ENCODE assay signal across 28 mouse cellular contexts in genomic region chr11:120498226-120498625, GRCm38 (mm10). TPM values are rescaled to one million over a fixed set of nuclear protein-coding genes. Genes with fewer than 3 reads are reported as not detected.
DNase-seq lines count a peak whose midpoint lies in the region; ATAC-seq and TF ChIP-seq lines count a peak whose summit lies in the region.
"Had no signal": no experiment of that assay in that cellular context is flagged by ENCODE, and none has a peak within 500 bp of the region (broad histone marks: within the 10 kb centered on the region; RNA-seq: fewer than 3 reads in every experiment).

No protein-coding gene starts in this region.

- H3K4me3 ChIP-seq in gastrocnemius, adult 2 months: no peak overlapping the region
- no peak overlapping the region for H3K4me3 ChIP-seq in thymus, adult 2 months (ENCODE audit: control insufficient read depth, insufficient read depth, low read length)
- H3K4me3 ChIP-seq in forebrain, embryonic 12.5 days (replicated peaks): no peak overlapping the region
- H3K4me3 ChIP-seq: erythroblast, embryonic 14.5 days; forebrain, embryonic 13.5 days; heart, adult 2 months; heart, embryonic 12.5 days; intestine, embryonic 15.5 days; limb, embryonic 12.5 days; liver, embryonic 12.5 days; megakaryocyte, embryonic 14.5 days; midbrain, embryonic 13.5 days had no signal

- no peak overlapping the region for H3K9ac ChIP-seq in forebrain, embryonic 12.5 days
- H3K9ac ChIP-seq: forebrain, embryonic 13.5 days; heart, embryonic 12.5 days; intestine, embryonic 15.5 days; limb, embryonic 12.5 days; liver, embryonic 12.5 days; liver, postnatal 0 days; midbrain, embryonic 13.5 days had no signal

- no peak for ATAC-seq in forebrain, embryonic 12.5 days (ENCODE audit: low FRiP score)
- ATAC-seq: CD4-positive, CD25-positive, alpha-beta regulatory T cell, adult 4 months; forebrain, embryonic 13.5 days; hindbrain, embryonic 16.5 days; intestine, embryonic 15.5 days; liver, embryonic 12.5 days; liver, postnatal 0 days; midbrain, embryonic 13.5 days had no signal

- peak overlapping the region; percentile 28; the same call in 1 of the 2 replicates for H3K27ac ChIP-seq in gastrocnemius, adult 2 months
- H3K27ac ChIP-seq in thymus, adult 2 months (ENCODE audit: control insufficient read depth, insufficient read depth, low read length): no peak overlapping the region
- no peak overlapping the region for H3K27ac ChIP-seq in forebrain, embryonic 12.5 days
- H3K27ac ChIP-seq: forebrain, embryonic 13.5 days; heart, adult 2 months; intestine, embryonic 15.5 days; limb, embryonic 12.5 days; liver, embryonic 12.5 days; midbrain, embryonic 13.5 days had no signal

- intact Hi-C loops in gastrocnemius, adult 2 months (cut with DNase I): loop anchor here (10.0 kb wide), 1 partner anchor 287 kb away; the partner anchor contains the start of genes Gps1 and Rfng

- H3K4me1 ChIP-seq in thymus, adult 2 months (replicated peaks; ENCODE audit: control insufficient read depth, insufficient read depth, low read length): 0 out of 2 replicates have a peak, but pooled peaks cover 2% of the 10 kb centered on the region
- peaks cover 7% of the 10 kb centered on the region for H3K4me1 ChIP-seq in forebrain, embryonic 12.5 days

- WGBS in thymus, adult 2 months: 95% methylated on average over 12 of the region's 12 CpGs
- 90% methylated on average over 12 of the region's 12 CpGs for WGBS in forebrain, embryonic 12.5 days

- TF ChIP-seq POLR2A in thymus, adult 2 months (IDR thresholded peaks at IDR 0.05; ENCODE audit: control insufficient read depth, extremely low read depth, insufficient read depth, low read length, poor library complexity): no peak

- no peaks in the 10 kb centered on the region for H3K9me3 ChIP-seq in forebrain, embryonic 12.5 days
- H3K9me3 ChIP-seq: forebrain, embryonic 13.5 days; heart, embryonic 12.5 days; intestine, embryonic 15.5 days; limb, embryonic 12.5 days; liver, embryonic 12.5 days; megakaryocyte, embryonic 14.5 days; midbrain, embryonic 13.5 days had no signal

- no peak for TF ChIP-seq CTCF in gastrocnemius, adult 2 months (IDR thresholded peaks at IDR 0.05)
- no peak for TF ChIP-seq CTCF in thymus, adult 2 months (IDR thresholded peaks at IDR 0.05; ENCODE audit: borderline replicate concordance, control insufficient read depth, extremely low read depth, insufficient read depth, low read length, poor library complexity)

- H3K36me3 ChIP-seq in thymus, adult 2 months (ENCODE audit: control insufficient read depth, insufficient read depth, low read length): no peaks in the 10 kb centered on the region
- peaks cover 54% of the 10 kb centered on the region for H3K36me3 ChIP-seq in forebrain, embryonic 12.5 days (replicated peaks)

- H3K27me3 ChIP-seq in thymus, adult 2 months (ENCODE audit: control insufficient read depth, insufficient read depth, low read length): no peaks in the 10 kb centered on the region
- H3K27me3 ChIP-seq in forebrain, embryonic 12.5 days: no peaks in the 10 kb centered on the region
- H3K27me3 ChIP-seq: forebrain, embryonic 13.5 days; heart, embryonic 12.5 days; intestine, embryonic 15.5 days; limb, embryonic 12.5 days; liver, embryonic 12.5 days; midbrain, embryonic 13.5 days had no signal

- no peak for DNase-seq in gastrocnemius, adult 2 months
- no peak for DNase-seq in gastrocnemius, adult 18-20 months (ENCODE audit: low spot score)
- peak; percentile 50 for DNase-seq in urinary bladder, postnatal 14 days (ENCODE audit: low spot score)
- DNase-seq in urinary bladder, postnatal 10 days (ENCODE audit: low spot score): no peak
- DNase-seq in adrenal gland, postnatal 25 days: peak; percentile 62
- DNase-seq in thymus, adult 2 months: no peak
- DNase-seq: cerebellum, adult 11-12 months; cerebellum, adult 9-11 months; heart, adult 2 months; heart, postnatal 4 days; kidney, adult 8-10 months; kidney, postnatal 10 days; layer of hippocampus, adult 9-11 months; liver, postnatal 0 days; lung, postnatal 4 days; right cerebral cortex, postnatal 14 days; thymus, postnatal 14 days had no signal

- H3K4me2 ChIP-seq in forebrain, embryonic 12.5 days: no peak overlapping the region
- H3K4me2 ChIP-seq: forebrain, embryonic 13.5 days; heart, embryonic 12.5 days; intestine, embryonic 15.5 days; limb, embryonic 12.5 days; liver, embryonic 12.5 days; midbrain, embryonic 13.5 days had no signal

RNA-seq across cellular contexts. Expression of gene Slc25a10, which starts 6.6 kb away (rescaled TPM):
- 1 to 10 TPM; 2.8 to 4.1 TPM for total RNA-seq in gastrocnemius, adult 2 months (2021)
- total RNA-seq in gastrocnemius, adult 18-20 months (2021): 1 to 10 TPM; 3.3 to 4.5 TPM
- total RNA-seq in adrenal gland, postnatal 25 days (2021): 102 and 151 TPM in 2 replicates
- 102 and 103 TPM in 2 replicates for polyA plus RNA-seq in thymus, adult 2 months (2012; rRNA removed)
- polyA plus RNA-seq in forebrain, embryonic 12.5 days (2016; fragmentation: Nextera tagmentation; extraction: Ambion mirVana): 43.4 and 46.0 TPM in 2 replicates

RNA-seq across cellular contexts. Expression of gene Mrpl12, which starts 13.8 kb away (rescaled TPM):
- total RNA-seq in gastrocnemius, adult 2 months (2021): 100 to 1,000 TPM; 120 to 177 TPM
- 100 to 1,000 TPM; 130 to 136 TPM for total RNA-seq in gastrocnemius, adult 18-20 months (2021)
- total RNA-seq in adrenal gland, postnatal 25 days (2021): 96.3 and 104 TPM in 2 replicates
- polyA plus RNA-seq in thymus, adult 2 months (2012; rRNA removed): 89.6 and 92.3 TPM in 2 replicates
- polyA plus RNA-seq in forebrain, embryonic 12.5 days (2016; fragmentation: Nextera tagmentation; extraction: Ambion mirVana): 130 and 135 TPM in 2 replicates

RNA-seq across cellular contexts. Expression of gene Arl16, which starts 30.8 kb away (rescaled TPM):
- total RNA-seq in gastrocnemius, adult 2 months (2021): 1 to 10 TPM; 5.6 to 6.3 TPM
- total RNA-seq in gastrocnemius, adult 18-20 months (2021): 1 to 10 TPM; 4.3 to 6.2 TPM
- total RNA-seq in adrenal gland, postnatal 25 days (2021): 22.6 and 22.8 TPM in 2 replicates
- 25.9 and 28.4 TPM in 2 replicates for polyA plus RNA-seq in thymus, adult 2 months (2012; rRNA removed)
- 48.2 and 50.1 TPM in 2 replicates for polyA plus RNA-seq in forebrain, embryonic 12.5 days (2016; fragmentation: Nextera tagmentation; extraction: Ambion mirVana)

RNA-seq across cellular contexts. Expression of gene Gcgr, which starts 32.3 kb away (rescaled TPM):
- under 1 TPM in 1 of 2 experiments, not detected in 1; 0.33 TPM for total RNA-seq in gastrocnemius, adult 2 months (2021)
- total RNA-seq in gastrocnemius, adult 18-20 months (2021): under 1 TPM in 1 of 2 experiments, not detected in 1; 0.45 TPM
- total RNA-seq in adrenal gland, postnatal 25 days (2021): 1.0 and 3.5 TPM in 2 replicates
- polyA plus RNA-seq in thymus, adult 2 months (2012; rRNA removed): 1.0 TPM in 2 replicates
- 0.09 TPM in 1 of 2 replicates, not detected in the other for polyA plus RNA-seq in forebrain, embryonic 12.5 days (2016; fragmentation: Nextera tagmentation; extraction: Ambion mirVana)
- polyA plus RNA-seq: CD4-positive, CD25-positive, alpha-beta regulatory T cell, adult 4 months had no signal

RNA-seq across cellular contexts. Expression of gene Ccdc137, which starts 40.3 kb away (rescaled TPM):
- total RNA-seq in gastrocnemius, adult 2 months (2021): 1 to 10 TPM; 5.2 to 7.2 TPM
- total RNA-seq in gastrocnemius, adult 18-20 months (2021): 1 to 10 TPM; 5.7 to 6.2 TPM
- total RNA-seq in adrenal gland, postnatal 25 days (2021): 24.2 and 27.6 TPM in 2 replicates
- 25.6 and 30.1 TPM in 2 replicates for polyA plus RNA-seq in thymus, adult 2 months (2012; rRNA removed)
- 34.5 and 35.4 TPM in 2 replicates for polyA plus RNA-seq in forebrain, embryonic 12.5 days (2016; fragmentation: Nextera tagmentation; extraction: Ambion mirVana)

Comparison
In these comparisons a context has a peak if more than half of its experiments do, and no peak if none do; other contexts are left out.
1. DNase-seq: peak in urinary bladder, postnatal 14 days (single experiment) and adrenal gland, postnatal 25 days (single experiment); none in gastrocnemius, adult 2 months (single experiment), gastrocnemius, adult 18-20 months (single experiment), urinary bladder, postnatal 10 days (single experiment) and thymus, adult 2 months (single experiment).
2. RNA of gene Slc25a10, which starts 6.6 kb away (total RNA-seq): 102 to 151 TPM in adrenal gland, postnatal 25 days; 3.3 to 4.5 TPM in gastrocnemius, adult 18-20 months and 2.8 to 4.1 TPM in gastrocnemius, adult 2 months; every median in the first group is over 10 times any median in the second.